ENCODE assay signal across 8 mouse cellular contexts in the genomic region with DNA sequence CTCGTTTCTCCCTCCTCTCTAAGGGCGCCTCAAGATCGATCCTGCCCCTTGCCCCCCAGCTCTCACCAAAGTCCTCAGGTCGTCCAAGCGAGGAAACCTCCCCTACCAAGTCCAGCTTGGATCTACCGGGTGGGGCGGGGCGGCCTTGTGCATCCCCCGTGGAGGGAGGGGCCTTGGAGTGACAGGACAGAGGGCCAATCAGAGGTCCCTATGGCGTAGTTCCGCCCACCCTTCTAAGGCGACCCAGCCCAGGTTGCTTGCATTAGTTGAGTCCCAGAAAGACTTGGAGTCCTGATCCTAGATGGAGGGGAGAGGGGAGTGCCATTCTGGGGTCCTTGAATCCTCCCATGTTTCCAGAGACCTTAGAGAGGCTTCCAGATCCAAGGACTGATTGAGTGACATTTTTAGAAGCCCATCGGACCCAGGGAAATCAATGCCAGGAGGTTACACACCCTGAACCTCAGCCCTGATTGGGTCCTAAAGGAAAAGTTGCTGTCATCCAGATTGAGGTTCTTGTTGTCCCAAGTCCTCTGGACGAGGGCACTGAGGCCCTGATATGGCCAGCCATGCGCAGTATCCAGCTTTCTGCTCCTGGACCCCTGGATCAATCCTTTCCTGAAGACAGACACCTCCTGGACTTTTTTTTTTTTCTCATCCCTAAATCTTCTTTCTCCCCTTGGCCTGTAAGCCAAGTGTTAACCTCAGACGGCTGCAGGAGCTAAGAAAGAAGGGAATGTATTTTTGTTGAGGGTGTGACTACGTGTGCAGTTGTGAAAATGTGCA. TPM values are rescaled to one million over a fixed set of nuclear protein-coding genes. Genes with fewer than 3 reads are reported as not detected.
A peak's percentile ranks its signal among the peaks of the same experiment; 100 is the strongest.
DNase-seq lines count a peak whose midpoint lies in the region; ATAC-seq and TF ChIP-seq lines count a peak whose summit lies in the region.

No protein-coding gene starts in this region.

- peak; percentile 47 to 54 for DNase-seq in cerebellum, adult 2 months
- DNase-seq in cerebellum, adult 9-11 months, result no peak
- DNase-seq in gastrocnemius, postnatal 25 days, result peak; percentile 95
- DNase-seq in midbrain, embryonic 14.5 days, result peak; percentile 72
- DNase-seq in splenic B cell, adult 2 months (ENCODE audit: low read depth, low spot score), result peak; percentile 90

- H3K9ac ChIP-seq in limb, embryonic 13.5 days, result peak overlapping the region; percentile 74
- H3K9ac ChIP-seq in midbrain, embryonic 14.5 days (replicated peaks; ENCODE audit: low read length), result no peak overlapping the region; the same call in 1 of the 2 replicates

- peaks cover 23% of the 10 kb centered on the region for H3K4me1 ChIP-seq in cerebellum, adult 2 months (ENCODE audit: control insufficient read depth, insufficient read depth, low read length)
- peaks cover 1% of the 10 kb centered on the region; the same call in 1 of the 2 replicates for H3K4me1 ChIP-seq in cortical plate, adult 2 months (ENCODE audit: control insufficient read depth, insufficient read depth, low read length)
- peaks cover 41% of the 10 kb centered on the region for H3K4me1 ChIP-seq in limb, embryonic 13.5 days
- peaks cover 22% of the 10 kb centered on the region for H3K4me1 ChIP-seq in midbrain, embryonic 14.5 days (ENCODE audit: control insufficient read depth, insufficient read depth, low read length)

- 32% methylated on average over 17 of the region's 17 CpGs for WGBS in cerebellum, adult 2 months
- 1% methylated on average over 17 of the region's 17 CpGs for WGBS in limb, embryonic 13.5 days
- 5% methylated on average over 17 of the region's 17 CpGs for WGBS in midbrain, embryonic 14.5 days

- no peak for TF ChIP-seq POLR2A in cerebellum, adult 2 months (IDR thresholded peaks at IDR 0.05; ENCODE audit: borderline replicate concordance, insufficient read depth, low read length)
- TF ChIP-seq POLR2A in cortical plate, adult 2 months (IDR thresholded peaks at IDR 0.05; ENCODE audit: extremely low read depth, insufficient read depth, low read length), result 0 out of 2 replicates have a peak, but pooled peaks have one; percentile 29

- peak overlapping the region; percentile 84 for H3K4me2 ChIP-seq in limb, embryonic 13.5 days (replicated peaks)
- H3K4me2 ChIP-seq in midbrain, embryonic 14.5 days (ENCODE audit: low read length), result peak overlapping the region; percentile 33

- peak overlapping the region; percentile 54; the same call in 1 of the 2 replicates for H3K27ac ChIP-seq in cerebellum, adult 2 months (ENCODE audit: insufficient read depth, low read length)
- H3K27ac ChIP-seq in cortical plate, adult 2 months (ENCODE audit: insufficient read depth, low read length), result peak overlapping the region; percentile 78
- peak overlapping the region; percentile 96 for H3K27ac ChIP-seq in limb, embryonic 13.5 days
- peak overlapping the region; percentile 62 for H3K27ac ChIP-seq in midbrain, embryonic 14.5 days (replicated peaks; ENCODE audit: low read depth, low read length)

- TF ChIP-seq CTCF in cerebellum, adult 2 months (IDR thresholded peaks at IDR 0.05; ENCODE audit: borderline replicate concordance, insufficient read depth, low read depth, low read length), result no peak
- TF ChIP-seq CTCF in cortical plate, adult 2 months (IDR thresholded peaks at IDR 0.05; ENCODE audit: extremely low read depth, insufficient read depth, low read length), result no peak

- no peaks in the 10 kb centered on the region for H3K27me3 ChIP-seq in cerebellum, adult 2 months (ENCODE audit: control insufficient read depth, insufficient read depth, low read length)
- H3K27me3 ChIP-seq in limb, embryonic 13.5 days, result no peaks in the 10 kb centered on the region
- H3K27me3 ChIP-seq in midbrain, embryonic 14.5 days (ENCODE audit: control insufficient read depth, insufficient read depth, low read length), result no peaks in the 10 kb centered on the region
- no peaks in the 10 kb centered on the region for H3K27me3 ChIP-seq in splenic B cell, adult 2 months (ENCODE audit: control insufficient read depth, insufficient read depth, low read length, poor library complexity, severe bottlenecking)

- peak overlapping the region; percentile 43 for H3K4me3 ChIP-seq in cerebellum, adult 2 months (replicated peaks; ENCODE audit: insufficient read depth, low read depth, low read length)
- H3K4me3 ChIP-seq in cortical plate, adult 2 months (ENCODE audit: insufficient read depth, low read length), result peak overlapping the region; percentile 23
- H3K4me3 ChIP-seq in limb, embryonic 13.5 days, result peak overlapping the region; percentile 63
- H3K4me3 ChIP-seq in midbrain, embryonic 14.5 days (replicated peaks; ENCODE audit: low read depth, low read length), result peak overlapping the region; percentile 20

- H3K36me3 ChIP-seq in limb, embryonic 13.5 days, result peaks cover 17% of the 10 kb centered on the region
- no peaks in the 10 kb centered on the region for H3K36me3 ChIP-seq in midbrain, embryonic 14.5 days (ENCODE audit: control insufficient read depth, insufficient read depth, low read length)
- peaks cover 1% of the 10 kb centered on the region; the same call in 1 of the 2 replicates for H3K36me3 ChIP-seq in splenic B cell, adult 2 months (ENCODE audit: control insufficient read depth, insufficient read depth, low read length, poor library complexity, severe bottlenecking)

- H3K9me3 ChIP-seq in limb, embryonic 13.5 days, result no peaks in the 10 kb centered on the region
- no peaks in the 10 kb centered on the region for H3K9me3 ChIP-seq in midbrain, embryonic 14.5 days (ENCODE audit: control insufficient read depth, low read length)

- ATAC-seq in inflammation-experienced regulatory T-cells, adult 6 months, result peak; percentile 67
- peak; percentile 89 for ATAC-seq in limb, embryonic 13.5 days (ENCODE audit: low FRiP score, low read depth)
- ATAC-seq in midbrain, embryonic 14.5 days (ENCODE audit: low FRiP score, low TSS enrichment), result peak; percentile 57; the same call in 1 of the 2 replicates

RNA-seq across cellular contexts. Expression of gene Plin3, which starts 2.1 kb away (rescaled TPM):
- 15.6 and 20.9 TPM in 2 replicates for polyA plus RNA-seq in cerebellum, adult 2 months (2012; rRNA removed)
- 8.4 and 10.1 TPM in 2 replicates for polyA plus RNA-seq in cortical plate, adult 2 months (2012; rRNA removed)
- total RNA-seq in gastrocnemius, postnatal 25 days (2021), result 10 to 100 TPM; 35.3 to 39.1 TPM
- polyA plus RNA-seq in inflammation-experienced regulatory T-cells, adult 6 months (2017; shearing (Covaris generic)), result 10 to 100 TPM; 25.6 to 28.7 (median 25.6) TPM
- polyA plus RNA-seq in limb, embryonic 13.5 days (2015; fragmentation: Nextera tagmentation; extraction: Ambion mirVana), result 78.1 and 80.4 TPM in 2 replicates
- polyA plus RNA-seq in midbrain, embryonic 14.5 days (2014; fragmentation: Nextera tagmentation; extraction: Ambion mirVana), result 6.4 and 11.6 TPM in 2 replicates

RNA-seq across cellular contexts. Expression of gene Arrdc5, which starts 9.5 kb away (rescaled TPM):
- not detected in 2 replicates for polyA plus RNA-seq in cerebellum, adult 2 months (2012; rRNA removed)
- not detected in 2 replicates for polyA plus RNA-seq in cortical plate, adult 2 months (2012; rRNA removed)
- total RNA-seq in gastrocnemius, postnatal 25 days (2021), result not detected
- not detected for polyA plus RNA-seq in inflammation-experienced regulatory T-cells, adult 6 months (2017; shearing (Covaris generic))
- not detected in 2 replicates for polyA plus RNA-seq in limb, embryonic 13.5 days (2015; fragmentation: Nextera tagmentation; extraction: Ambion mirVana)
- not detected in 2 replicates for polyA plus RNA-seq in midbrain, embryonic 14.5 days (2014; fragmentation: Nextera tagmentation; extraction: Ambion mirVana)

RNA-seq across cellular contexts. Expression of gene Uhrf1, which starts 12.5 kb away (rescaled TPM):
- 0.65 and 0.71 TPM in 2 replicates for polyA plus RNA-seq in cerebellum, adult 2 months (2012; rRNA removed)
- 1.1 and 1.8 TPM in 2 replicates for polyA plus RNA-seq in cortical plate, adult 2 months (2012; rRNA removed)
- total RNA-seq in gastrocnemius, postnatal 25 days (2021), result 1 to 10 TPM; 2.6 to 2.7 TPM
- polyA plus RNA-seq in inflammation-experienced regulatory T-cells, adult 6 months (2017; shearing (Covaris generic)), result 10 to 100 TPM in 1 of 3 experiments, 1 to 10 TPM in 2; 7.1 to 60.4 (median 9.6) TPM
- polyA plus RNA-seq in limb, embryonic 13.5 days (2015; fragmentation: Nextera tagmentation; extraction: Ambion mirVana), result 136 and 146 TPM in 2 replicates
- 11.3 and 21.5 TPM in 2 replicates for polyA plus RNA-seq in midbrain, embryonic 14.5 days (2014; fragmentation: Nextera tagmentation; extraction: Ambion mirVana)

RNA-seq across cellular contexts. Expression of gene Ticam1, which starts 14.0 kb away (rescaled TPM):
- polyA plus RNA-seq in cerebellum, adult 2 months (2012; rRNA removed), result 4.5 and 4.7 TPM in 2 replicates
- 4.2 and 4.8 TPM in 2 replicates for polyA plus RNA-seq in cortical plate, adult 2 months (2012; rRNA removed)
- total RNA-seq in gastrocnemius, postnatal 25 days (2021), result 1 to 10 TPM; 2.8 to 3.0 TPM
- polyA plus RNA-seq in inflammation-experienced regulatory T-cells, adult 6 months (2017; shearing (Covaris generic)), result 10 to 100 TPM in 1 of 3 experiments, 1 to 10 TPM in 2; 8.1 to 11.5 (median 8.7) TPM
- polyA plus RNA-seq in limb, embryonic 13.5 days (2015; fragmentation: Nextera tagmentation; extraction: Ambion mirVana), result 4.4 and 4.6 TPM in 2 replicates
- 0.78 and 1.6 TPM in 2 replicates for polyA plus RNA-seq in midbrain, embryonic 14.5 days (2014; fragmentation: Nextera tagmentation; extraction: Ambion mirVana)

RNA-seq across cellular contexts. Expression of gene Fem1a, which starts 34.0 kb away (rescaled TPM):
- polyA plus RNA-seq in cerebellum, adult 2 months (2012; rRNA removed), result 19.9 and 21.8 TPM in 2 replicates
- 23.3 and 24.1 TPM in 2 replicates for polyA plus RNA-seq in cortical plate, adult 2 months (2012; rRNA removed)
- 100 to 1,000 TPM; 133 to 135 TPM for total RNA-seq in gastrocnemius, postnatal 25 days (2021)
- polyA plus RNA-seq in inflammation-experienced regulatory T-cells, adult 6 months (2017; shearing (Covaris generic)), result 1 to 10 TPM; 4.9 to 6.2 (median 6.1) TPM
- 12.3 and 13.7 TPM in 2 replicates for polyA plus RNA-seq in limb, embryonic 13.5 days (2015; fragmentation: Nextera tagmentation; extraction: Ambion mirVana)
- 16.9 and 21.4 TPM in 2 replicates for polyA plus RNA-seq in midbrain, embryonic 14.5 days (2014; fragmentation: Nextera tagmentation; extraction: Ambion mirVana)
